Mouse (Mus musculus) CD4-positive helper T cell, adult 2 months (primary cell): Measurements from ENCODE around the gene Gm3512.
"Not testable (repeated sequence)": the region's sequence is repeated elsewhere in the genome, so short reads cannot be mapped to it uniquely, and the experiment has no call there.

ENCODE experiments used
- DNase-seq: peaks from one replicate; pipeline ENCODE4 v3.0.0-alpha.2; 2012; ENCODE audit warnings: low read depth, missing footprints, low spot score

The Gm3512 gene

DNA sequence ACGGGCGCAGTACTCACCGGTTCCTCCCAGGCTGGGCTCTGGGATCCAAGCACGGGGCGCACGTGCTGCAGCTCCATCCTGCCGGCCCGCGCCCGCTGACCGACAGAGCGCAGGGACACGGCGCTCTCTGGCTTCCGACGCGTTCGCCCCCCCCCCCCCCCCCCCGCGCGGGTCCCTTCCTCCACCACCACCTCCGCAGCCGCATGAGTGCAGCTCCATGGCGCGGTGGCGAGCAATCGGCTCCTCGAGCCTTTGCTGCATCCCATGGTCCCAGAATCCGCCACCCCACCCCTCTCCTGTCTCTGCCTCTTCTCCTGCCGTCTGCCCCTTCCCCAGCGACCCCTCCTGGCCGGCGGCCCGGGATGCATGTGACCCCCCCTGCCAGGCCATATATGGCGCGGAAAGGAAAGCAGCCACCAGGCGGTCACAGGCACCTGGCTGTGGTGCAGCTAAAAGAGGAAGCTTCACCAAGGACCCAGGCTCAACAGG, at the start of gene Gm3512:
Gene Gm3512, minus strand, starts transcription at position 51 of the 489 bp plus-strand sequence.
- not testable (repeated sequence) for DNase-seq

DNA sequence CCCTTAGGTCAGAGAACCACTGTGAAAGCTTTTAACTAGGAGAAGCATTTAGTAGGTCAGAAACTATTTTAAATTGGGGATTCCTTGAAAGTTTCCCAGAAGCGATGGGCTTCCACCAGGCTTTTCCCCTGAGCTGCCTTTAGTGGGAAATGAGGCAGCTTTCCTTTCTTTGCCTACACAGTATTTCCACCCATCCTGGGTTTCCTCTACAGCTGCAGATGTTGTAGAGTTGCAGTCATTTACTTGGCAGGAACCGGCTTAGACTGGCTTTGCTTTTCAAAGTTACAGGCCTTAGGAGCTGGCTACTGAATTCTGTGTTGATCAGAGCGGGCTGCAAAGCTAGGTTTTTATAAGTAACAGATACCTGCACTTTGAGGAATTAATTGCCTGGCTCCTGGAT, 25.7 kb upstream of the Gm3512 start:
- not testable (repeated sequence) for DNase-seq

DNA sequence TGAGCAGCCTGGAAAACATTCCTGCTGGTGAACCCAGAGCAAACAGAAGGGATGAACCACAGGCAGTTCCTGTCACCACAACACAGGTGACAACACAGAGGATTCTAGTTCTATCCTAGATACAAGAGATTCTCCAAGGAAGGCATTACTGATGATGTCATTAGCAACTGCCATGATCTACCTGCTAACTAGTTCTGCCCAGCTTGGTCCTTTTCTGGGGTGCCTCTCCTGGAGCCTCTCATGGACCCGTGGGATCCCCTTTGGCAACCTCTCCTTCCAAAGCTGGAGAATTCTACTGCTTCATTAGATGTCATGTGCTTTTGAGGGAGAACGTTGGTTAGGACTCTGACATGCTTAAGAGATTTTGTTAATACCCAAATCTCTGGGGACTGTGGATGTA, 20.1 kb upstream of the Gm3512 start, which contains the start of gene Gm16434:
Gene Gm16434, minus strand, starts transcription at position 101 of the 400 bp plus-strand sequence.
- not testable (repeated sequence) for DNase-seq

DNA sequence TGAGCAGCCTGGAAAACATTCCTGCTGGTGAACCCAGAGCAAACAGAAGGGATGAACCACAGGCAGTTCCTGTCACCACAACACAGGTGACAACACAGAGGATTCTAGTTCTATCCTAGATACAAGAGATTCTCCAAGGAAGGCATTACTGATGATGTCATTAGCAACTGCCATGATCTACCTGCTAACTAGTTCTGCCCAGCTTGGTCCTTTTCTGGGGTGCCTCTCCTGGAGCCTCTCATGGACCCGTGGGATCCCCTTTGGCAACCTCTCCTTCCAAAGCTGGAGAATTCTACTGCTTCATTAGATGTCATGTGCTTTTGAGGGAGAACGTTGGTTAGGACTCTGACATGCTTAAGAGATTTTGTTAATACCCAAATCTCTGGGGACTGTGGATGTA, 49.0 kb downstream of the Gm3512 start, which contains the start of gene Gm6676:
Gene Gm6676, minus strand, starts transcription at position 101 of the 400 bp plus-strand sequence.
- DNase-seq = not testable (repeated sequence)

DNA sequence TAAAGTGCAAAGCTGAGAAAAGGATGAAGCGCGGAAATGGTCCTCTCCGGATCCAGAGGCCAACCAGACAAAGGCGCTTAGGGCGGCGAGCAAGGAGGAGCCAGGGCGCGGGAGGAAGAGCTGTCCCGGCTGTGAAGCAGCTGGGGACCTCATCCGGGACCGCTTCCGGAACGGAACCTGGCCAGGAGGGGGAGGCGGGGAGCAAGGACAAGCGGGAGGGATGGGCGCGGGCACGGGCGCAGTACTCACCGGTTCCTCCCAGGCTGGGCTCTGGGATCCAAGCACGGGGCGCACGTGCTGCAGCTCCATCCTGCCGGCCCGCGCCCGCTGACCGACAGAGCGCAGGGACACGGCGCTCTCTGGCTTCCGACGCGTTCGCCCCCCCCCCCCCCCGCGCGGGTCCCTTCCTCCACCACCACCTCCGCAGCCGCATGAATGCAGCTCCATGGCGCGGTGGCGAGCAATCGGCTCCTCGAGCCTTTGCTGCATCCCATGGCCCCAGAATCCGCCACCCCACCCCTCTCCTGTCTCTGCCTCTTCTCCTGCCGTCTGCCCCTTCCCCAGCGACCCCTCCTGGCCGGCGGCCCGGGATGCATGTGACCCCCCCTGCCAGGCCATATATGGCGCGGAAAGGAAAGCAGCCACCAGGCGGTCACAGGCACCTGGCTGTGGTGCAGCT, 69.1 kb downstream of the Gm3512 start:
- peak; percentile 35 for DNase-seq
